Mouse (Mus musculus): ENCODE measurements at regions not wholly inside any gene's neighbourhood (a gene's known extent, or its start where the extent isn't known, plus 50 kb on each side); places are given as distances from the start of the nearest gene placed in this dataset.

DNA sequence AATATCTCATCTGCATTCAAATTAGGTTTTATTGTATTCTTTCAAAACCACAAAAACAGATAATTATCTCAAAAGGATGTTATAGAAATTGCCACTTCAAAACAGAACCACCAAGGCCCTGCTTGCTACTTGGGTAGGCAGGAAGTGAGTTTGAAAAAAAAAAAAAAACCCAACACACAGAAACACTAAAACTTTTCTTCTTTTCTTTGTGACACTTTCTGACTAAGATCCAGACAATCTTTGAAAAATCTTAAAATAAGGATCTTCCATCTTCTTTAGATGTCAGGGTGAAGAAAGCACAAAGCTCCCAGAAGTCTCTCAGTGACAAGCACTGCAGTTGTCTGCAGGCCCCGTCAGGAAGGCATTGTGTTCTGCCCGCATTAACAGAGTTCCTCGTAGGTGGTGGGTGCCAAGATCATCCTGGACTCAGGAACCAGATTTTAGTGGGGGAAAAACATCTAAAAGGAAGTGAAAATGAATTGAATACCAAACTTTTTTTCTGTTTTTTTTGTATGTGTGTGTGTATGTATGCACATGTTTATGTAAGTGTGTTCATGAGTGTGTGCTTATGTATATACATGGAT, 154.0 kb downstream of the Dusp6 start:
- no peak for DNase-seq (ENCODE audit: extremely low spot score)

DNA sequence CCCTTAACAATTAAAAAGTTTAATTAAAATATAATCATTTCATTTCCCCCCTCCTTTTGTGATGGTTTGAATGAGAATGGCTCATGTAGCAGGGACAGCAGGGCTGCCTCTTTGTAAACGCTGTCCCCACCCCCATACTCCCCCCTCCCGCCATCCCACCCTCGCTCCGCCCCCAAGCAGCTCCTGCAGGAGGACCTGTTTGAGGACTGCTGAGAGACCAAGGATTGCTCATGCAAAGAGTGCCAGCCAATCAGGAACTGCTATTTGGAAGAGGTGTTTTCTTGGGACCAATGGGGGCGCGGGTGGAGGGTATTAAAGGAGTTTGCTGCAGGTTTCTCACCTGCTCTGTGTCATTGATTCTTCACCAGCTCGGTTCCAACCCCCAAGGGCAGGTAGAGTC, 154.6 kb downstream of the Dusp6 start:
- no peak for DNase-seq (ENCODE audit: extremely low spot score)

DNA sequence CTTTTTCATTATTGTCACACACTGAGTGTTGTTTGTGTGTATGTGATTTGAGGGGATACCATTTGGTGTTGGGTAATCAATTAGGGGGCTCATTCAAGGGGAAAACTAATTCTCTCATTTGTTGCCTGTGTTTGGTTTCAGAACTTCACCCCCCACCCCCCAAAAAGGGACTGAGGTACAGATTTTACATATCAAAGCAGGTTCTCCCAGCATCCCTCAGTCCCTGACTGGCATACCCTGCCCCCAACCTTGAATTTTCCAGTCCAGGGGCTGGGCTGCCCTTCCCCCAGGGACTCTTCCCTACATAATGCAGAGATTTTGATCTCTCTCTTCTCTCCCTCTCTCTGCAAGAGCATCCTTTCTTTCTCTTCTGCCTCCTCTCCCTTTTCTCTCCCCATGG, 155.5 kb downstream of the Dusp6 start:
- no peak for DNase-seq (ENCODE audit: extremely low spot score)

DNA sequence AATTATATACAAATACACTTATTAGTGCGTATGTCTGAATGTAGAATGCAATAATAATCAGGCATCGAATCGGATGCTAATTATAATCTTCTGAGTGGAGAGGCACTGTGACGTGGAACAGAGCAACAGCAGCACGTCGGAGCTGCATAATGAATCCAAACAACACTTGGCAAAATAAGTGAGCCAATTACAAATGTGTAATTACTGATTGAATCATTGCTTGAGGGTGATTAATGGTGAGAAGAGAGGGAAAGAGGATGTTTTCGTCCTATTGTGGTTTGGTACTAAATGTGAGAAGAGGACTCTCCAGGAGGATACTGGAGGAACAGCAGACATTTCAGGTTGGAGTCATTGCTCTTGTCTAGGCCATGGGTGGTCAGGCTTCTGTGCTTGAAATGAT, 156.5 kb downstream of the Dusp6 start:
- no peak for DNase-seq (ENCODE audit: extremely low spot score)

DNA sequence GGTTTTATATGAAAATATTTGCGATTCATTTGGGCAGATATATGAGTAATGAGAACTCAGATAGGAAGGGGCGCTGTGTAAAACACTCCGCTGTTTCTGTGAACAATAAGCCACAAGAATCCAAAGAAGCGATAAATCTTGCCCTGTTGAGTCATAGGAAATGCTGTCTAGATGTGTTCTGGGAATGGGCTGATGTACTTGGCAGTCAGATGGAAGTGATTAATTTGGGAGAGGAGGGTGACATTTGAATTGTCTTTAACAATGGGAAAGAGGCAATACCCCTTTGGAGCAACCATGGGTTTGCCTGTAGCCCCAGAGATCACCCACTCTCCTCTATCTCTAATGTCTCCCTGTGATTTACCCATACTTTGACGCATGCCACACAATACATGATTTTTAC, 160.4 kb downstream of the Dusp6 start:
- no peak for DNase-seq (ENCODE audit: extremely low spot score)

DNA sequence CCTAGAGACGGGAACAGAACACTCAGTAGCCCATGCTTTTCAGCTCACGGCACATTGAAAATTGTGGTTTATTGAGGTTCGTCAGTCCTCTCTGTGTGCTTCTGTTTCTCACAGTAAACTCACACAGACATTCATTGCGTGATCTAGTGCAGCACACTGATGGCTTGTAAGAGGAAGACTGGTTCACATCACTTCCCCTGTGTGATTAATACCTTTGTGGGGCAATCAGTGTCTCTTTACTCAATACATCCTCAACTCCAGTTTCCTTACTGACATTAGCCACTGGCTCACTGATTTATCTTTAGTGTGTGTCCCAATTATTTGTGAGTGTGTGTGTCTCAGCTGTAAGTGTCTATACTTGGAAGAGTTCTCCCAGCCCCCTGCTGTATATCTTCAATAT, 162.2 kb downstream of the Dusp6 start:
- DNase-seq (ENCODE audit: extremely low spot score) = no peak

DNA sequence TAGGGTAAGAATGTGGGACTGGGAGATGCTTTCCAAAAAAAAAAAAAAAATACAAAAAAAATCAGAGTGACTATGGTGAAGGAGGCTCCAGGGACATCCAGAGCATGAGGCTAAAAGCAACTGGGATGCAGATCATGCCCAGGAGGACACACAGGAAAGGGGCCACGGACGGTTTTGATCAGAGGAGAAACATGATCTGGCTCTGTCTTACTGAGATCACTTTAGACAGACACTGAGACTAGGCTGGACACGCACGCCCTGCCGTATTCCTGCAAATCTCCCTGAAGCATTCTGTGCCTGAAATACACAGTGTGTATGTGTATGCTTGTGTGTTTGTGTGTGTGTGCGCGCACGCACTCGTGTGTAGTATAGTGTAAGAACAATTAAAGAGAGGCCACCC, 167.1 kb downstream of the Dusp6 start:
- no peak for DNase-seq (ENCODE audit: extremely low spot score)

DNA sequence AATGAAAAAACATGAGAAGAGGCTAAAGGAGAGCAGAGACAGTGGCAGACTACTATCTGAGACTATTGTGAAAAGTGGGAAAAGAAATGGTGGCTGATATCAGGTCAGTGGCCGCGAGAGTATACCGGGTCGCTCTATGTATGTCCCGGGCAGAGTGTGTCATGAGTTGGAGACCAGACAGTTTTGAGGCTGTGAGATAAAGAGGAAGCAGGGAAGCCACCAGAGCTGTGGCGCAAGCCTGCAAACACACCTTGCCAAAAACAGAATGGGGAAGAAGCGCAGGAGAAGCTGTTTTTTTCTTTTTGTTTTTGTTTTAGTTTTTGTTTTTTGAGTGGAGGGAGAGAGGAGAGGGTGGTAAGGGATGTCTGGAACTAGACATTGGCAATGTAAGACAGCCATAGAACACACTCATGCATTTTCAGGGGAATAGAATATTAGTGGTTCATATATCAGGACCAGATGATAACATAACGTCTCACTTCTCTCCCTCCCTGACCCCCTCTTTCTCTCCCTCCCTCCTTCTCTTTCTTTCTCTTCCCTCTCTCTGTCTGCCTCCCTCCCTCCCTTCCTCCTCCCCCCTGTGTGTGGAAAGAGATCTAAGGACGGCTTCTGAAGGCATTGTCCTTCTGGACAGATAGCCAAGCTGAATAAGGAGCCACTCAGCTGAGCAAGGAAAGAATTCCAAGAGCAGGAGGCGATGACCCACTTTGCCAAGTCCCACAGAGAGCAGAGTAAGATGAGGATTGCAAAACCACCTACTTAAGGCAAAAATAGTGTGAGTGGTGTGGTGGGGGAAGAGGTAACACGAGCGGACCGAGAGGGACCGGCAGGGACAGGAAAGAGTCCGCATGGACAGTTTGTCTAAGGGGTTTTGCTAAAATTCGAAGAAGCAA, 167.9 kb downstream of the Dusp6 start:
- DNase-seq (ENCODE audit: extremely low spot score) = no peak

DNA sequence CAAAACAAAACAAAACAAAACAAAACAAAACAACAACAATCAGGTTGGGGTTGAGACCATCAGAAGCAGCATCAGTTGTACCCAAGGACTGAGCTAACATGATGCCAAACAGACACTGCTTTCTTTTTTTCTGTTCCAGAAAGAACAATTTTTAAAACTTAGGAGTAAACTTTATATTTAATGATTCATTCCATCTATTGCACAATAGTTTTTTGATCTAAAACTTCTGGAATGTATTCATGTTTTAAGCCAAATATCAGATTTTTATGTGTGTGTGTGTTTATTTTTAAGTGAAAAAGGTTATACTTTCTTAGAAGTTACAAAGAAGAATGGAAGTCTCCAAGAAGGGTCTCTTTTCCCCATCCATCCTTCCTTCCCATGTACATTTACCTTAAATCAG, 174.0 kb downstream of the Dusp6 start:
- no peak for DNase-seq (ENCODE audit: extremely low spot score)

DNA sequence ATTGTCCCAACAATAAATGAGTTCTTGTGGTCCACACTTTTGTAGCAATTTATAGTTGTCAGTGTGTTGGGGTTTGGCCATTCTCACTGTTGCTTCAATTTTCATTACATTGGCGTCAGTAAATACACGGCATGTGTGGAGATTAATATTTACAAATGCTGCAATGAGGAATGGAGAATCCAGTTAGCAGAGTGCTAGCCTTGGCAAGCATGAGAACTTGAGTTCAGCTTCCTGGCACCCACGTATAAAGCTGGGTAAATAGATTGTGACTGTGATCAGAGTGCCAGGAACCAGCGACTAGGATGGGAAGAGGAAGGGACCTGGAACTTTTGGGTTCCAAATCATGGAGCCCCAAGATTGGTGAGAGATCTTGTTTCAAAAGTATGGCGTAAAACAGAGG, 177.1 kb downstream of the Dusp6 start:
- no peak for DNase-seq (ENCODE audit: extremely low spot score)

DNA sequence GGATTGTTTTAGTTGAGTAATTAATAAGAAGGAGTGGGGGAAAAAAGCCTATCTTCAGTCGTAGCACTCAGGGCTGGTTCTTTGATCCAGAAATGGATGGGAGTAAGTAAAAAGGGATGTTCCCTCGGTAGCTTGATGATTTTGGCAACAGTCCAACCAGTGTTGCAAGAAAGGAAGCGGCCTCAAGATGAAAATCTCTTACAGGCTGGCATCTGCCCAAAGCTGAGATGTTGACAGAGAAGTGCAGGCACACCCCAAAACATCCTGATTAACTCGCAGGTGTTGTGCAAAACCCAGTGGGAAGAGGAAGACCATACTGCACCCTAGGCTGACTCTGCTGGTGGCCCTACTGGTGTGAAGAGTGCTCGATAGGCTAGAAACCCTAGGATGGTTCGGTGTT, 178.0 kb downstream of the Dusp6 start:
- no peak for DNase-seq (ENCODE audit: extremely low spot score)

DNA sequence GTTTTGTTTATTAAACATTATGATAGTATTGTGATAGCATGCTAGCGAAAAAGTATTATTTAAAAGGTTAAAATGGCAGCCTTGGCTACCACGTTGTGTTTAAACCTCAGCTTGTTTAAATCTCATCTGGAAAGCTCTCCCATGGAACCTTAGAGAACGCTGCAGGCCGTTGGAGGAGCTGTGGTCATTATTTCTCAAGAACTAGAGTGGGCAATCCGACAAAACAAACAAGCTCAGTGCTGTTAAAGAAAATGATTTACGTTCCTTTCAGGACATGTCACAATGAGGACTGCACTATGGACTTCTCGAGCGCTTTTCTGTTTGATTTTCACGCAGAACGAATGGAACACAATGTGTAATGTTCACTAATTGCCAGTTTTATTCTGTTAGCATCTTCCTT, 178.9 kb downstream of the Dusp6 start:
- DNase-seq (ENCODE audit: extremely low spot score) = no peak

DNA sequence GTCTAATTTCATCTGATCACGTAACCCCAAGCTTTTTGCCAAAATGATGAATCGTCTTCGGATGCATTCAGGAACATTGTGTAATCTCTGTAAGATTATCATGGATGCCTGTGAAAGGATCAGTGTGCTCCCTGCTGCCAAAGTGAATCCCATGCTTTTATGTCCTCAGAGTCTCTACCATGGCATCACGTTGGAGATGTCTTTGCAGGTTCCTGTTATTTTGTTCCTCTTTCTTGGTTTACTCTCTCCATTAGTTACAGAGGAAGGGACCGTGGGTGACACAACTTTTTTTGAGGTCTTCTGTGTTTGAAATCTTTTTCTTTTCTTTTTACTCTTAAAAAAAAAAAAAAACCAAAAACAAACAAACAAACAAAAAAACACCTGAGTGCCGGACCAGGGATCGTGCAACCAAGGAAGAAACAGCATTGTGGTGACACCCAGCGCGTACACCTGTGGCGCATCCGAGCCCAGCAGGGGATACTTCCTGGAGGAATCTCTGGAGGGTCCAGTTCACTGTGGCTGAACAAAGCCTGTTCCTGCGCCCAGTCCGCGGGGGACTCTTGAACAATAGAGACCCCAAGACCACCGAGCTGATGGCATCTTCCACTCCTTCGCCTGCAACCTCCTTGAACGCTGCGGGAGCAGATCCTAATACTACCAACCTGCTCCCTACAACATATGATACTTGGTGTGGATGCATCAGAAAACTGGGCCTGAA, 180.6 kb downstream of the Dusp6 start:
- no peak for DNase-seq (ENCODE audit: extremely low spot score)

DNA sequence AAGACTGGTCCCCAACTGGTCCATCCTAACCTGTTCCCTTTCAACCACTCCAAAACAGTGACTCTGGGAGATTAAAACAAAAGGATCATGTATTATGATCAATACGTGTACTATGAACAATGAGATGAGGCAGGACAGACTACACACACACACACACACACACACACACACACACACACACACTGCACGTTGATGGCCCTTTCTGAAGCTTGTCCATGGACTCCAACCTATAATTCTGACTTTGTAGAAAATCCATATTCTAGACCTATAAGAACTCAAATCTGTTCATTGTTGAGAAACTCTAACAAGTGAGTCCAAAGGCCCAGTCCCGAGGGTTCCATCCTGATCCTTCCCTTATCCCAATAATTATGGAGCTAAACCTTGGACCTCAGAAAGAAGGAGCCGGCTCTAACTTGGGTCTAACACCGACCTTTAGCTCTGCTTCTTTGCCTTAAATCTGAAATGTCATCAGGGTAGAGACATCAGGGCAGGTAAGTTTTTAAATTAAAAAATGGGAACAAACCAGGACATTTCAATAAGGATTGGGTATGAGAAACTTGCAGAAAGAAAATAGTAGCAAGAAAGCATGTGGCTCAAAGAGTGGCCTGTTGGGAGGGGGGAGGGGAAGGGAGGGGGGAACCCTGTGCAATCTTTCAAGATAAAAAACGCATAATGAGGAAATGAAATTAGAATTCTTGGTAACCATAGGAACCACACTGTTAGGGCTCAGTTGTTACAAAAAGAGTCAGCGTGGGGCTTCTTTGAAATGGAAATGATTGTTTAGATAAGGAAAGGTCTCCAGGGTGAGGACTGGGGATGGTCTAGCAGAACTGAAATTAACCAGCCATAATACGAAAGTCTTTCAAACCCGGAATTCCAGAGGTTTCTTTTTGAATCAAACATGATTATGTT, 187.9 kb downstream of the Dusp6 start:
- DNase-seq (ENCODE audit: extremely low spot score) = peak; percentile 47

DNA sequence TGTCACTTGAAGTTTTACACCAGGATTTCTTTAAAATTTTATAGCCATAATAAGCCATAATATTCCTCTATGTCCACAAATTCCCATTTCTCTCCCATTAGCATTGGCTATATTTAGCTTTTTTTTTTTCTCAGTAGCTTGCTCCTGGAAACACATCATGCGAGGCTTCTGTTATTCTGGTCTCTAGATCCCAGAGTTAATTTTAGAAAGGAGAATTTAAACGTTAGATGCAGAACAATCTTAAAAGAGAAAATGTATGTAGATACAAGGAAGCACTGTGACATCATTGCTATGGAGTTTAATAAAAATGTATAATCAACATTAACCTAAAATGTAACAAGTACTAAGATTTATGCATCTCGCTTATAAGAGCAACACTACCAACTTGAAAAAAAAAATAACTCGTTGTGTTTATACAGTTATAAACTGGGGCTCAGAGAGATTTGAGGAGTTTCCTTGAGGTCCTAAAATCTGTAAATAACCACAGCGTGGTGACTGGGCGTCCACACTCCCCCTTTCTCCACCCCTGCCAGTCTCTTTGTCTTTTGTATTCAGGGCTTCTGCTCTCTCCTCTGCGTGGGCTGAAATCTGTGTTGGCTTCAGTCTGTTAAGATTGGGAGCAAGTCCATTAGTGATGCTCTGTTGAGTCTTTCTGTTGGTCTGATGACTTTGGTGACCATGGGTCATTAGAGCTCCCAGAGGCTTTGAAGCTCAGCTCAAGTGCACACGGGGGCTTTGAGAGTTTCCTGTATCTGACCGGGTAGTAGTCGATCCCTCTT, 188.8 kb downstream of the Dusp6 start:
- peak; percentile 40 for DNase-seq (ENCODE audit: extremely low spot score)

DNA sequence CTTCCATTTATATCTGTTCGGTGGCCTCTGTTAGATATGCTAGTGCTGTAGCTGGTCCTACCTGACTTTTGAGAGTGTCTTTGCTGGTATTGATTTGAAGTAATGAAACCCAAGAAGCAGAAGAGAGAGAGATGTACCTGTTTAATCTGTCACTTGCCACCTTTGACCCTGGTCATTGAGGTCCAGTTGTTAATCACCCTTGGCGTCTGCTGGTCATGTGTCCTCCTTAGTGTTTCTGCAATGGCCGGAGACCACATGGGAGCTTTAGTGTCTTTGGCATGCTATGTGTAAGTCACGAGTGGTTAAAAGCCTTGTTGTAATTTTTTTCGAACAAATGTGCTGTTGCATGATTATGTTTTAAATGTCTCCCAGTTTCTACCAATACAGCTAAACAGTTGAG, 193.1 kb downstream of the Dusp6 start:
- DNase-seq (ENCODE audit: extremely low spot score) = no peak

DNA sequence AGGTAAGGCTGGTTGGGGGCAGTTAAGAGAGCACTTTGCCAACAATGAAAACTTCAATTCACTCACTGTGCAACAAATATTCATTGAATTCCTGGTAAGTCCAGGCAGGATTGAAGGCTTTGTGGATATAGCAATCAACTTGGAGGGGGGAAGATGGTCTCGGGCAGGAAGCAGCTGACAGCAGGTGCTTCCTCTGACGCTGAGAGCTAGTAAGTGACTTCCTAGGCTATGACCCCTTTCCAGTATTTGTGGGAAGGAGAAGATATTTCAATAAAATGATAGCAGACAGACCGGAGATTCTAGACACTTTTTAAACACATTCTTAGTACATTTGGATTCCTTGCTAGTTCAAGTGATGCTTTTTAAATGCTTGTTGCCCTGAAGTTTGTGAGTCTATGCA, 195.0 kb downstream of the Dusp6 start:
- DNase-seq (ENCODE audit: extremely low spot score) = no peak

DNA sequence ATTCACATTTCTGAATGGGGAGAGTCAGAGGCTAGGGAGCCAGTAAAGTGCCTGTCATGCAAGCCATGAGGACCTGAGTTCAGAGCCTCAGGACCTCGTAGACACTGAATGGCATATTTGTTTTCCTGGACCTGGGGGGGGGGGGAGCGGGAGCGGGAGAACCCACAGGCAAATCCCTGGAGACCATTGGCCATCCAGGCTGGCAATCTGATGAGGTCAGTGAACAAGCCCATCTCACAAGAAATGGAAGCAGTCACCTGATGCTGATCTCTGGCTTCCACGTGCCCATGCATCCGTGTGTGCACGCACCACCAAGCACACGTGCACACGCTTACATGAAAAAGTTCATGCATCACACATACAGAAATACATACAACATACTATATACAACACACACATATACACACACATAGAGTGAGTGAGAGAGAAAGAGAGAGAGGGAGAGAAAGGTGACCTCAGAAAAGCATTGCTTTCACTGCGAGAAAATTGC, 196.2 kb downstream of the Dusp6 start:
- DNase-seq (ENCODE audit: extremely low spot score) = no peak

DNA sequence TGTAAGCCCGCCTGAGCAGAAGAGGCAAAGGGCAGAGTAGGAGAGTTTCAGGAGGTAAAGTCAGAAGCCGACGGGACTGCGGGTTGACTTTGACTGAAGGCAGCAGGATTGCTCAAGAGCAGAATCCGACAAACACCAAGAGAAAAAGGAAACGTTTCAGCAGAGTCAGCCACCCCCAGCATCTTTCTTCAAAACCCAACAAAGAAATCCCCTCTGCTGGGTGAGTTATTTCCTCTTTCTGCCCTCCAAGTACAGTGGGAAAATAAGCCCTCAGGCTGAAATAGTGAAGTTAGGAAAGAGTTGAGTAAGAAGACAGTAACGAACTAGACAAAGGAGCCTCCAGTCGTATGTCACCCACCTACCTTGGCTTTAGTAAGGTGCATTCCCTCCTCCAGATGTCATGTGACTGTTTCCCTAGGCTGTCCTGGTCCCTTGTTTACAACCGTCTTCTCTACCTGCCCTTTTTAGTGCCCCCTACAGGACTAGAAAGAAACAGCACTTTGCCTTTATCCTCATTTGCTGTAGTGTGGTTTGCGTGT, 196.9 kb downstream of the Dusp6 start:
- peak; percentile 47 for DNase-seq (ENCODE audit: extremely low spot score)

DNA sequence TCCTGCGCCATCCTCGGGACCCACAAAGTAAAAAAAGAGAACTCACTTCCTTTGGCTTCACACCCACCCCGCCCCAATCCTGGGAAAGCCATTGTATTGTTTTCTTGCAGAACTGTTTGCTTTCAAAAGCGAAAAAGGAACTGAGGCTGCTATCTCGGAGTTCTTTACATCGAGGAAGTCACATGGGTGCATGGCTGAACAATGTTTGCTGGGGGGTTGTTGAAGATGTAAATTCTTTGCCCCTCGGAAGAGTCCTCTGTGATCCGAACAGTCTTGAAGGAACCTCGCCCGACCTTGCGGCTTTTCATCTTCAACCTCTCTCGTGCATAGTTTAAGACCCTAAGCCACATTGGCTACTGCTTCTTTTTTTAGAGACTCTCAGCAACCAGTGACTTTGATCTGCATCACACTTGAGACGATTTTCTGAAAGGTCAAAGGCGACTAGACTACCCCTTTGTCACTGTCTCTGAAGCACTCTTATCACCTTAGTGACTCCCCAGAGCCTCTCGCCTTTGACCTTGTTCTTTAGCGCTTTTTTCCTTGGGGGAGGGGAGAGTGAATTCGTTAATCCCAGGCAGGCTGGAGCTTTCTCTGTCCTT, 197.9 kb downstream of the Dusp6 start:
- DNase-seq (ENCODE audit: extremely low spot score) = peak; percentile 87

Measured in embryo, embryonic 9.5 days (tissue).